Mouse (Mus musculus) erythroblast, embryonic 14.5 days (primary cell): ENCODE results near the gene Rbpms2.

Experiments used
- GATA1 ChIP-seq: IDR thresholded peaks from 2 replicates; pipeline ENCODE4 v1.6.1; 2012; ENCODE audit warnings: low read length, inconsistent platforms, mixed read lengths
- TAL1 ChIP-seq: IDR thresholded peaks from 3 replicates; pipeline ENCODE4 v1.6.1; 2012; ENCODE audit warnings: low read length, inconsistent platforms, mixed read lengths

GRCm38 (mm10) chr9:65641446-65642052 is 12.1 kb downstream of the Rbpms2 start:
- TF ChIP-seq TAL1, result no peak
- TF ChIP-seq GATA1, result no peak
